Mouse (Mus musculus) limb, embryonic 14.5 days (tissue): ENCODE results near the gene Vmn2r107. TPM values are rescaled to one million over a fixed set of nuclear protein-coding genes. Genes with fewer than 3 reads are reported as not detected.

Experiments used
- ATAC-seq: fragments of 200-750 bp; cut with Nextera tagmentation; 2 replicates; pipeline ENCODE4 v1.8.0; 2017; ENCODE audit warnings: low read depth, moderate number of reproducible peaks, moderate TSS enrichment; ENCODE audit not compliant: low FRiP score
- DNase-seq: peaks from one replicate; pipeline ENCODE4 v3.0.0-alpha.2; 2015; ENCODE audit warnings: low spot score
- H3K27ac ChIP-seq: fragments of 300-500 bp; sonication (generic); replicated peaks from 2 replicates; pipeline ENCODE4 v1.5.1; 2014; ENCODE audit warnings: low read depth, mild to moderate bottlenecking, low read length, moderate library complexity, mixed read lengths
- H3K27me3 ChIP-seq: fragments of 300-500 bp; sonication (generic); 2 replicates; pipeline ENCODE4 v1.6.1; 2014; ENCODE audit warnings: low read length, mixed read lengths; ENCODE audit not compliant: control insufficient read depth, insufficient read depth
- H3K36me3 ChIP-seq: fragments of 300-500 bp; sonication (generic); 2 replicates; pipeline ENCODE4 v1.6.1; 2014; ENCODE audit warnings: mild to moderate bottlenecking, low read length, moderate library complexity, mixed read lengths; ENCODE audit not compliant: control insufficient read depth, insufficient read depth
- H3K4me1 ChIP-seq: fragments of 300-500 bp; sonication (generic); 2 replicates; pipeline ENCODE4 v1.6.1; 2014; ENCODE audit warnings: antibody characterized with exemption, low read length, mixed read lengths; ENCODE audit not compliant: control insufficient read depth, insufficient read depth
- H3K4me2 ChIP-seq: fragments of 300-500 bp; sonication (generic); replicated peaks from 2 replicates; pipeline ENCODE4 v1.6.1; 2014; ENCODE audit warnings: low read depth, mild to moderate bottlenecking, low read length, moderate library complexity; ENCODE audit not compliant: severe bottlenecking
- H3K4me3 ChIP-seq: fragments of 300-500 bp; sonication (generic); replicated peaks from 2 replicates; pipeline ENCODE4 v1.5.1; 2014; ENCODE audit warnings: low read length
- H3K9ac ChIP-seq: fragments of 300-500 bp; sonication (generic); 2 replicates; pipeline ENCODE4 v1.6.1; 2014; ENCODE audit warnings: mild to moderate bottlenecking, low read depth, low read length, moderate library complexity; ENCODE audit not compliant: severe bottlenecking
- H3K9me3 ChIP-seq: fragments of 300-500 bp; sonication (generic); 2 replicates; pipeline ENCODE4 v1.6.1; 2016; ENCODE audit warnings: low read length; ENCODE audit not compliant: control insufficient read depth
- POLR2A ChIP-seq: fragments of 200-500 bp; IDR thresholded peaks from 2 replicates; pipeline ENCODE4 v1.8.0; 2012; ENCODE audit warnings: inconsistent platforms, mild to moderate bottlenecking, moderate library complexity, borderline replicate concordance; ENCODE audit not compliant: insufficient read depth, insufficient read length; ENCODE audit errors: extremely low read depth
- WGBS: fragments of 180-500 bp; shearing (Covaris S2); extraction: QIAGEN DNeasy Blood & Tissue Kit; methylation state at CpG from one replicate; pipeline ENCODE4 v1.1.7; 2014; 5-methylcytosine and 5-hydroxymethylcytosine counted together
- polyA plus RNA-seq, 2 experiments: library from polyadenylated mRNA; depleted of rRNA in 1 of 2; stranded (reverse) in 1 of 2; unstranded in 1 of 2; fragments of >200 nt; fragmentation: Nextera tagmentation in 1 of 2; extraction: Ambion mirVana in 1 of 2; gene quantifications; 2 replicates each; pipeline versions ENCODE4 v1.2.1 to v1.2.3; 2012 to 2014

Vmn2r107 gene
- not detected in 2 replicates for polyA plus RNA-seq (2012; rRNA removed)
- not detected in 2 replicates for polyA plus RNA-seq (2014; fragmentation: Nextera tagmentation; extraction: Ambion mirVana)

- H3K4me1 ChIP-seq, result no peaks in the 10 kb centered on the region
- ATAC-seq (no peak), DNase-seq (no peak)
- H3K27ac ChIP-seq, result no peak within 1 kb of the TSS
- no peaks in the 10 kb centered on the region for H3K9me3 ChIP-seq
- 57% methylated on average over 2 of the region's 2 CpGs for WGBS
- H3K9ac ChIP-seq, result no peak within 1 kb of the TSS
- no peak for TF ChIP-seq POLR2A
- H3K36me3 ChIP-seq, result no peaks in the 10 kb centered on the region
- no peak within 1 kb of the TSS for H3K4me2 ChIP-seq
- H3K27me3 ChIP-seq, result no peaks in the 10 kb centered on the region
- no peak within 1 kb of the TSS for H3K4me3 ChIP-seq
Measured at GRCm38 (mm10) chr17:20344942-20345341, at the start of gene Vmn2r107. Gene Vmn2r107 (plus strand): TSS chr17:20345242.

- Histone ChIP-seq H3K36me3 (no peaks in the 10 kb centered on the region), H3K27ac (no peak overlapping the region), H3K4me3 (no peak overlapping the region), H3K4me2 (no peak overlapping the region), H3K4me1 (no peaks in the 10 kb centered on the region), H3K27me3 (no peaks in the 10 kb centered on the region), H3K9me3 (no peaks in the 10 kb centered on the region), H3K9ac (no peak overlapping the region)
- no peak for DNase-seq
- ATAC-seq, result no peak
- TF ChIP-seq POLR2A, result no peak
- 92% methylated on average over 1 of the region's 1 CpGs for WGBS
Measured at GRCm38 (mm10) chr17:20305790-20306189, 39.3 kb upstream of the Vmn2r107 start.

- no peaks in the 10 kb centered on the region for H3K36me3 ChIP-seq
- no peak overlapping the region for H3K9ac ChIP-seq
- H3K9me3 ChIP-seq, result peaks cover 9% of the 10 kb centered on the region; the same call in 1 of the 2 replicates
- no peak overlapping the region for H3K4me2 ChIP-seq
- H3K27me3 ChIP-seq, result no peaks in the 10 kb centered on the region
- WGBS, result 47% methylated on average over 2 of the region's 2 CpGs
- H3K27ac ChIP-seq, result no peak overlapping the region
- DNase-seq, result no peak
- no peak for ATAC-seq
- no peaks in the 10 kb centered on the region for H3K4me1 ChIP-seq
- H3K4me3 ChIP-seq, result no peak overlapping the region
- no peak for TF ChIP-seq POLR2A
Measured at GRCm38 (mm10) chr17:20399105-20399504, 54.1 kb downstream of the Vmn2r107 start.

- H3K27me3 ChIP-seq, result no peaks in the 10 kb centered on the region
- H3K4me2 ChIP-seq, result no peak within 1 kb of the TSS
- no peaks in the 10 kb centered on the region for H3K4me1 ChIP-seq
- H3K9ac ChIP-seq, result no peak within 1 kb of the TSS
- H3K4me3 ChIP-seq, result no peak within 1 kb of the TSS
- 38% methylated on average over 1 of the region's 1 CpGs for WGBS
- DNase-seq (no peak), ATAC-seq (no peak)
- H3K27ac ChIP-seq, result no peak within 1 kb of the TSS
- TF ChIP-seq POLR2A, result no peak
- no peaks in the 10 kb centered on the region; the same call in 1 of the 2 replicates for H3K9me3 ChIP-seq
- no peaks in the 10 kb centered on the region for H3K36me3 ChIP-seq
Measured at GRCm38 (mm10) chr17:20413846-20414245, 68.8 kb downstream of the Vmn2r107 start, which contains the start of gene Vmn1r224. Gene Vmn1r224 (plus strand): TSS chr17:20414146.

Other genes with a start within 250 kb of the Vmn2r107 start
- not detected in 2 replicates for gene Fpr-rs7, start 231.0 kb upstream of the Vmn2r107 start, polyA plus RNA-seq (2012; rRNA removed)
- gene Fpr-rs7, start 231.0 kb upstream of the Vmn2r107 start, polyA plus RNA-seq (2014; fragmentation: Nextera tagmentation; extraction: Ambion mirVana), result not detected in 2 replicates
- not detected in 2 replicates for gene Fpr-rs6, start 162.1 kb upstream of the Vmn2r107 start, polyA plus RNA-seq (2012; rRNA removed)
- not detected in 2 replicates for gene Fpr-rs6, start 162.1 kb upstream of the Vmn2r107 start, polyA plus RNA-seq (2014; fragmentation: Nextera tagmentation; extraction: Ambion mirVana)
- not detected in 2 replicates for gene Vmn2r105, start 110.2 kb upstream of the Vmn2r107 start, polyA plus RNA-seq (2012; rRNA removed)
- gene Vmn2r105, start 110.2 kb upstream of the Vmn2r107 start, polyA plus RNA-seq (2014; fragmentation: Nextera tagmentation; extraction: Ambion mirVana), result not detected in 2 replicates
- not detected in 2 replicates for gene Vmn2r106, start 59.7 kb upstream of the Vmn2r107 start, polyA plus RNA-seq (2012; rRNA removed)
- gene Vmn2r106, start 59.7 kb upstream of the Vmn2r107 start, polyA plus RNA-seq (2014; fragmentation: Nextera tagmentation; extraction: Ambion mirVana), result not detected in 2 replicates
- not detected in 2 replicates for gene Vmn1r224, start 68.9 kb downstream of the Vmn2r107 start, polyA plus RNA-seq (2012; rRNA removed)
- gene Vmn1r224, start 68.9 kb downstream of the Vmn2r107 start, polyA plus RNA-seq (2014; fragmentation: Nextera tagmentation; extraction: Ambion mirVana), result not detected in 2 replicates
- not detected in 2 replicates for gene Vmn2r108, start 136.1 kb downstream of the Vmn2r107 start, polyA plus RNA-seq (2012; rRNA removed)
- not detected in 2 replicates for gene Vmn2r108, start 136.1 kb downstream of the Vmn2r107 start, polyA plus RNA-seq (2014; fragmentation: Nextera tagmentation; extraction: Ambion mirVana)
- gene Vmn1r225, start 152.9 kb downstream of the Vmn2r107 start, polyA plus RNA-seq (2012; rRNA removed), result not detected in 2 replicates
- not detected in 2 replicates for gene Vmn1r225, start 152.9 kb downstream of the Vmn2r107 start, polyA plus RNA-seq (2014; fragmentation: Nextera tagmentation; extraction: Ambion mirVana)
- gene Vmn2r109, start 219.5 kb downstream of the Vmn2r107 start, polyA plus RNA-seq (2012; rRNA removed), result not detected in 2 replicates
- not detected in 2 replicates for gene Vmn2r109, start 219.5 kb downstream of the Vmn2r107 start, polyA plus RNA-seq (2014; fragmentation: Nextera tagmentation; extraction: Ambion mirVana)